Mouse (Mus musculus) neural tube, embryonic 12.5 days (tissue): Measurements from ENCODE around the gene Fkbp6. TPM values are rescaled to one million over a fixed set of nuclear protein-coding genes. Genes with fewer than 3 reads are reported as not detected.
"Not testable (repeated sequence)": the region's sequence is repeated elsewhere in the genome, so short reads cannot be mapped to it uniquely, and the experiment has no call there.

Experiments used
- ATAC-seq: fragments of 200-750 bp; cut with Nextera tagmentation; 2 replicates; pipeline ENCODE4 v1.8.0; 2017; ENCODE audit warnings: low read depth, mild to moderate bottlenecking, moderate TSS enrichment, moderate library complexity; ENCODE audit not compliant: low FRiP score
- H3K27ac ChIP-seq: fragments of 300-500 bp; sonication (generic); 2 replicates; pipeline ENCODE4 v1.5.1; 2016
- H3K27me3 ChIP-seq: fragments of 300-500 bp; sonication (generic); replicated peaks from 2 replicates; pipeline ENCODE4 v1.6.1; 2016; ENCODE audit warnings: mild to moderate bottlenecking
- H3K36me3 ChIP-seq: fragments of 300-500 bp; sonication (generic); 2 replicates; pipeline ENCODE4 v1.6.1; 2016; ENCODE audit warnings: mild to moderate bottlenecking
- H3K4me1 ChIP-seq: fragments of 300-500 bp; sonication (generic); 2 replicates; pipeline ENCODE4 v1.6.1; 2016
- H3K4me2 ChIP-seq: fragments of 300-500 bp; sonication (generic); replicated peaks from 2 replicates; pipeline ENCODE4 v1.6.1; 2016; ENCODE audit warnings: mild to moderate bottlenecking
- H3K4me3 ChIP-seq: fragments of 300-500 bp; sonication (generic); 2 replicates; pipeline ENCODE4 v1.5.1; 2016
- H3K9ac ChIP-seq: fragments of 300-500 bp; sonication (generic); 2 replicates; pipeline ENCODE4 v1.6.1; 2016; ENCODE audit warnings: mild to moderate bottlenecking
- H3K9me3 ChIP-seq: fragments of 300-500 bp; sonication (generic); 2 replicates; pipeline ENCODE4 v1.6.1; 2016; ENCODE audit warnings: mild to moderate bottlenecking
- WGBS: fragments of 180-500 bp; shearing (Covaris S2); methylation state at CpG from one replicate; pipeline ENCODE4 v1.1.7; 2016; 5-methylcytosine and 5-hydroxymethylcytosine counted together
- polyA plus RNA-seq: library from polyadenylated mRNA; unstranded; fragments of >200 nt; fragmentation: Nextera tagmentation; extraction: Ambion mirVana; gene quantifications from 2 replicates; pipeline ENCODE4 v1.2.1, GENCODE M21; 2016

Gene Fkbp6
- polyA plus RNA-seq, 1 experiment from 2014 or later = not detected

DNA sequence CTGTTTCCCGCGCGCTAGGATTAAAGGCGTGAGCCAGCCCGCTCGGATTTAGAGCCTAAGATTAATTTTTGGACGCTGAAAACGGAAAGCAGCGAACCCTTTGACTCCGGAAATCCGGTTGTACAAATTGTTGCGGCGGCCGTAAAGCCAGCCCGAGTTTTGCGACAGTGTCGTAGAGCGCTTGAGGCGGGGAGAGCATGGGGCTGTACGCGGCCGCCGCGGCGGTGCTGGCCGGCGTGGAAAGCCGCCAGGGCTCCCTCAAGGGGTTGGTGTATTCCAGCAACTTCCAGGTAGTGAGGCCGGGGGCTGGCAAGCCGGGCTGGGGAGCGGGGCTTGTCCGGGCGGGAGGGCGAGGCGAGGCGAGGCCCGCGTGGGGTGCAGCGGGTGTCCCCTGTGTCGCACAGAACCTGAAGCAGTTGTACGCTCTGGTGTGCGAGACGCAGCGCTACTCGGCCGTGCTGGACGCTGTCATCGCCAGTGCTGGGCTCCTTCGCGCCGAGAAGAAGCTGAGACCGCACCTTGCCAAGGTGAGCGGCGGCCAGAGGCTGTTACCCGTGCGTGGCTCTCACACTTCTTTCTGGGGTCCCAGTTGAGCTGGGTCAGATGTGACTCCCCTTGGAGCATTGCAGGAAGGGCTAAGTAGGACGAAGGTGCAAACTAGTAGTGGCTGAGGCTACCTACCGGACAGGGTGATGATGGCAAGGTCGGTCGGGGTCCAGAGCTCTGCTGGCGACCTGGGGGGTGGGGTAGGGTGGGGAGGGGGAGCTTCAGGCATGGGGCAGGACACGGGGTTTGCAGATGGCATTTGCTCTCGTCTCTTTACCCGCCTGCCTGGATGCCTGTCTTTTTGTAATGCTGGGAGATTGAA, 20.2 kb upstream of the Fkbp6 start, which contains the start of gene Nsun5:
Gene Nsun5 (plus strand): TSS at position 167 of the 868 bp plus-strand sequence.
- H3K27me3 ChIP-seq = no peaks in the 10 kb centered on the region
- peaks cover 8% of the 10 kb centered on the region for H3K4me1 ChIP-seq
- peak within 1 kb of the TSS; percentile 96 for H3K4me2 ChIP-seq
- peaks cover 32% of the 10 kb centered on the region for H3K36me3 ChIP-seq
- H3K27ac ChIP-seq = no peak within 1 kb of the TSS
- WGBS = 1% methylated on average over 64 of the region's 64 CpGs
- 0 out of 2 replicates have a peak, but pooled peaks cover 4% of the 10 kb centered on the region for H3K9me3 ChIP-seq
- peak within 1 kb of the TSS; percentile 91 for H3K4me3 ChIP-seq
- ATAC-seq = peak; percentile 49
- H3K9ac ChIP-seq = peak within 1 kb of the TSS; percentile 89

DNA sequence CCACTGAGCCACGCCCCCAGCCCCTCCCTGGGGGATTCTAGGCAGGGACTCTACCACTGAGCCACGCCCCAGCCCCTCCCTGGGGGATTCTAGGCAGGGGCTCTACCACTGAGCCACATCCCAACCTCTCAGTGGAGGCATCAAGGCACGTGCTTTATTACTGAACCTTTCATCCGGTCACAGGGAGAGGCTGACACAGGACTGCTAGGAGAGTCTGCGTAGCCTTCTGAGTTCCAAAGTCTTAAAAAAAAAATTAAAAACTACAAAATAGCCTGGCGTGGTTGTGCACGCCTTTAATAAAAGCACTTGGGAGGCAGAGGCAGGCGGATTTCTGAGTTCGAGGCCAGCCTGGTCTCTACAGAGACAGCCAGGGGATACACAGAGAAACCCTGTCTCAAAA, 19.4 kb upstream of the Fkbp6 start:
- H3K27ac ChIP-seq = not testable (repeated sequence)

DNA sequence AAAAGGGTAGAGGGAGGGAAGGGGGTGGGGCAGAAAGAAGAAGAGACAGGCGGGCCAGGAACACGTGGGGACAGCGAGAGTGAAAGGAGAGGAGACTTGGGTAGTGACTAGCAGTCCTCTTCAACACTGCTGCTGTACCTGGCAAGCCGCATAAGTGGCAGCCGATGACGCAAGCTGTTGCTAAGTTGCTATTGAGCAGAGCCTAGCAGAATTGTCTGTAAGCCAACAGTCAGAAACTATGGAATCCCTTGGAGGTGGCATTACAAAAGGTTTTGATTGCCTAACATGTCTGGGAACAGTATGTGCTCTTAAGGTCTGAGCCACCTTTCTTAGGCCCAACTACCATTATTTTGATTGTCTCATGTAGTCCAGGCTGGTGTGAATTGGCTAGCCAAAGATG, 18.5 kb upstream of the Fkbp6 start:
- peaks cover 15% of the 10 kb centered on the region for H3K36me3 ChIP-seq
- no peak overlapping the region for H3K4me3 ChIP-seq
- H3K9me3 ChIP-seq = no peaks in the 10 kb centered on the region
- H3K4me1 ChIP-seq = peaks cover 8% of the 10 kb centered on the region
- no peak overlapping the region for H3K27ac ChIP-seq
- H3K4me2 ChIP-seq = no peak overlapping the region
- H3K27me3 ChIP-seq = no peaks in the 10 kb centered on the region
- no peak for ATAC-seq
- WGBS = 81% methylated on average over 6 of the region's 6 CpGs
- no peak overlapping the region for H3K9ac ChIP-seq

More for the DNA sequence above, 19.4 kb upstream of the Fkbp6 start:
- ATAC-seq, H3K9me3 ChIP-seq, H3K4me1 ChIP-seq, H3K27me3 ChIP-seq: not testable (repeated sequence)
- peak overlapping the region; percentile 89; the same call in 1 of the 2 replicates for H3K9ac ChIP-seq
- 56% methylated on average over 9 of the region's 9 CpGs for WGBS
- peaks cover 24% of the 10 kb centered on the region for H3K36me3 ChIP-seq
- H3K4me3 ChIP-seq = peak overlapping the region; percentile 91
- peak overlapping the region; percentile 96 for H3K4me2 ChIP-seq

DNA sequence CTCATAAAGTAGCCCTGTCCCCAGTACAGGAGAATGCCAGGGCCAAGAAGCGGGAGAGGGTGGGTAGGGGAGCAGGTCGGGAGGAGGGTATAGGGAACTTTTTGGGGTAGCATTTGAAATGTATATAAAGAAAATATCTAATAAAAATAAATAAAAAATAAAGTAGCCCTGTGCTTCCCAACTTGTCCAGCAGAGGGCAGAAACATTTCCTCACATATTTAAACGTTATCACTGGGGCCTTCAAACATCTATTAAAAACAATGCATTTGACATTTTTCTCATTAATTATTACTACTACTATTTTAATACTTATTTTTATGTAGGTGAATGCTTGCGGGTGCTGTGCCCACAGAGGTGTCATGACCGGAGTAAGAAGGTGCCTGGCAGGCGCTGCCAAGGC, 18.0 kb upstream of the Fkbp6 start:
- H3K4me2 ChIP-seq = no peak overlapping the region
- no peak overlapping the region for H3K4me3 ChIP-seq
- H3K9me3 ChIP-seq = no peaks in the 10 kb centered on the region
- H3K9ac ChIP-seq = no peak overlapping the region
- H3K36me3 ChIP-seq = peaks cover 12% of the 10 kb centered on the region
- H3K27me3 ChIP-seq = no peaks in the 10 kb centered on the region
- WGBS = 56% methylated on average over 6 of the region's 6 CpGs
- no peak overlapping the region for H3K27ac ChIP-seq
- no peak for ATAC-seq
- H3K4me1 ChIP-seq = peaks cover 8% of the 10 kb centered on the region

DNA sequence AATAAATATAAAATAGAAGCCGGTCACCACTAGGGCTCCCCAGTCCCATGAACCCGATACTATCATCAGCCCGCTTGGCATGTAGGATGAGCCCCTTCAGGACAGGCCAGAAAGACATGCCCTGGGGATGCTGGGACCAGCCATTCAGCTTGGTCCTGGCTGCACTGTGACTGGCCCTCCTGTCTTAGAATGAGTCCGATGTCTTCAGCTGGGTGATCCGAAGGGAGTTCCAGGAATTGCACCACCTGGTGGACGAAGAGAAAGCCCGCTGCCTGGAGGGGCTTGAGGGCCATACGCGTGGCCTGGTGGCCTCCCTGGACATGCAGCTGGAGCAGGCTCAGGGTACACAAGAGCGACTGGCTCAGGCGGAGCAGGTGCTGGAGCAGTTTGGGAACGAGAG, 13.7 kb upstream of the Fkbp6 start:
- no peaks in the 10 kb centered on the region for H3K9me3 ChIP-seq
- no peak overlapping the region for H3K4me3 ChIP-seq
- no peak for ATAC-seq
- H3K27me3 ChIP-seq = no peaks in the 10 kb centered on the region
- no peaks in the 10 kb centered on the region for H3K4me1 ChIP-seq
- H3K4me2 ChIP-seq = no peak overlapping the region
- H3K9ac ChIP-seq = no peak overlapping the region
- WGBS = 30% methylated on average over 12 of the region's 12 CpGs
- no peaks in the 10 kb centered on the region for H3K36me3 ChIP-seq
- no peak overlapping the region for H3K27ac ChIP-seq

DNA sequence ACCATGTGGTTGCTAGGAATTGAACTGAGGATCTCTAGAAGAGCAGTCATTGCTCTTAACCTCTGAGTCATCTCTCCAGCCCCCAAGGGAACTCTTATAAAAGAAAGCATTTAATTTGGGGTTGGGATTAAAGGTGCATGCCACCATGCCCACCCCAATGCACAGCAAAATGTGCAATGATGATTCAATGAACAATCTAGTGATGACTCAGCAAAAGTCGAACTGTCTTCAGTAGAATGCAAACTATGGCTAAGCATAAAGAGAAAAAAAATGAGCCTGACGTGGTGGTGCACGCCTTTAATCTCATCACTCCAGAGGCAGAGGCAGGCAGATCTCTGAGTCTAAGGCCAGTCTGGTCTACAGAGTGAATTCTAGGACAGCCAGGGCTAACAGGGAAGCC, 12.7 kb upstream of the Fkbp6 start:
- Histone ChIP-seq H3K9ac (no peak overlapping the region), H3K4me2 (no peak overlapping the region), H3K9me3 (0 out of 2 replicates have a peak, but pooled peaks cover 2% of the 10 kb centered on the region), H3K4me1 (no peaks in the 10 kb centered on the region), H3K36me3 (no peaks in the 10 kb centered on the region), H3K27me3 (no peaks in the 10 kb centered on the region), H3K4me3 (no peak overlapping the region), H3K27ac (no peak overlapping the region)
- ATAC-seq = no peak
- 89% methylated on average over 3 of the region's 3 CpGs for WGBS

DNA sequence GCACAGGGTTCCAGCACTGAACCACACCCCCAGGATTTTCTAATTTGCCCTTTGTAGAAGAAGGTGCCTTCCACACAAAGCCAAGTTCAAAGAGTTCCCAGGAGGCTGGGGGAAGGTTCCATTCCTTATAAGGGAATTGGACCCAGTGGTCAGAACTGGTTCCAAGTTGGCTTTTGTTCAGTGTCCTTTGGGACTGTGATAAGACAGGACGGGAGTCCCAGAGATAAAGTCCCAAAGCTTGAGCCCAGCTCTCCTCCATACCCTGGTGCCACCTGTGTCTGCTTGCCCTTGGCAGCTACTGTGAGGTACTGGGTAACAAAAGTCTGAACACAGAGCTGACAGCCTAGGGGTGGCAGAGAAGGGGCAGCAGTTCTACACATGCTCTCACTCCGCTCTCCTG, 9.9 kb upstream of the Fkbp6 start:
- WGBS = 94% methylated on average over 2 of the region's 2 CpGs
- ATAC-seq = no peak
- no peak overlapping the region for H3K4me3 ChIP-seq
- H3K27ac ChIP-seq = no peak overlapping the region
- no peaks in the 10 kb centered on the region for H3K4me1 ChIP-seq
- 0 out of 2 replicates have a peak, but pooled peaks cover 3% of the 10 kb centered on the region for H3K9me3 ChIP-seq
- no peak overlapping the region for H3K4me2 ChIP-seq
- no peaks in the 10 kb centered on the region; the same call in 1 of the 2 replicates for H3K27me3 ChIP-seq
- no peak overlapping the region for H3K9ac ChIP-seq
- H3K36me3 ChIP-seq = no peaks in the 10 kb centered on the region

DNA sequence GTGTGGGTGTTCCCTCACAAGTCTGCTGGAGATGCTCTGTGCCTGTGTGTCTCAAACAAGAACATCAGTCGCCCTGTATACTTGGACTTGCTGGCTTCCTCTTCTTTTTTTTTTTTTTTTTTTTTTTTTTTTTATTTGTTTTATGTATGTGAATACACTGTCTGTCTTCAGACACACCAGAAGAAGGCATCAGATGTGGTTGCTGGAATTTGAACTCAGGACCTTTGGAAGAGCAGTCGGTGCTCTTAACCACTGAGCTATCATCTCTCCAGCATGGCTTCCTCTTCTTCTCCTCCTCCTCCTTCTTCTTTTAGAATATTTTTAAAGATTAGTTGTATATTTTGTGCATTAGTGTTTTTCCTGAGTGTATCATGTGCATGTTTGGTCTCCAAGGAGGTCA, 7.7 kb upstream of the Fkbp6 start:
- Histone ChIP-seq H3K4me3 (no peak overlapping the region), H3K4me1 (no peaks in the 10 kb centered on the region), H3K27ac (no peak overlapping the region), H3K9me3 (0 out of 2 replicates have a peak, but pooled peaks cover 3% of the 10 kb centered on the region), H3K9ac (no peak overlapping the region), H3K4me2 (no peak overlapping the region), H3K36me3 (no peaks in the 10 kb centered on the region), H3K27me3 (peaks cover 11% of the 10 kb centered on the region; the same call in 1 of the 2 replicates)
- 79% methylated on average over 2 of the region's 2 CpGs for WGBS
- ATAC-seq = no peak

DNA sequence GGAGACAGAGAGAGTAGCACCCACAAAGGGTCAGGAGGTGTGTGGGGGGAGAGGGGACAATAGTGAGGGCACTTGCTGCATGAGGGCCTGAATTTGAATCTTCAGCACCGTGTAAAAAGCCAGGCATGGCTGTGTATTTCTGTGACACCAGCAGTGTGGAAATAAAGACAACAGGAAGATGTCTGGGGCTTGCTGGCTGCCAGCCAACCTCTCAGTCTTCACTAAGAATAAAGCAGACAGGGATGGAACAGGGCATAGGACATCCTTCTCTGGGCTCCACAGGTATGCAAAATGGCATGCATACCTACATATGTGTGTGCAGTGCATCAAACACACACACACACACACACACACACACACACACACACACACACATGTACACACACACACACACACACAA, 6.2 kb upstream of the Fkbp6 start:
- no peaks in the 10 kb centered on the region for H3K4me1 ChIP-seq
- 0 out of 2 replicates have a peak, but pooled peaks cover 3% of the 10 kb centered on the region for H3K9me3 ChIP-seq
- H3K4me2 ChIP-seq = no peak overlapping the region
- peaks cover 14% of the 10 kb centered on the region; the same call in 1 of the 2 replicates for H3K27me3 ChIP-seq
- ATAC-seq = no peak
- no peaks in the 10 kb centered on the region for H3K36me3 ChIP-seq
- no peak overlapping the region for H3K4me3 ChIP-seq
- no peak overlapping the region for H3K27ac ChIP-seq
- 62% methylated on average over 1 of the region's 1 CpGs for WGBS
- no peak overlapping the region for H3K9ac ChIP-seq

DNA sequence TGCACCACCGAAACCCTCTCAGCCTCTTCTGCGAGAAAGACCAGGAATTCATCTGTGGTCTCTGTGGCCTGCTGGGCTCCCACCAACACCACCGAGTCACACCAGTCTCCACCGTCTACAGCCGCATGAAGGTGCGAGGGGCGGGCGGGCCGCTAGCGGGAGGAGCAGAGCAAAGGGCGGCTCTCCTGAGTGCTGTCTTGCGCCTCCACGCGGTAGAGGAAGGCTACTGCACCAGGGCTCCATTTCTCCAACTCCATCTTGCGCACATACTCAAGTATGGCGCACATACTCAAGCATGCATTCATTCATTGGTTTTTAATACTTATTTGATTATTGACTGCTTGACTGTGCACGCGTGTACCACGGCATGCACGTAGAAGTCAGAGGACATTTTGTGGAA, 3.7 kb upstream of the Fkbp6 start:
- Histone ChIP-seq H3K36me3 (no peaks in the 10 kb centered on the region), H3K9ac (no peak overlapping the region), H3K4me2 (no peak overlapping the region), H3K27ac (no peak overlapping the region), H3K4me3 (no peak overlapping the region), H3K27me3 (peaks cover 14% of the 10 kb centered on the region; the same call in 1 of the 2 replicates), H3K4me1 (no peaks in the 10 kb centered on the region), H3K9me3 (0 out of 2 replicates have a peak, but pooled peaks cover 7% of the 10 kb centered on the region)
- WGBS = 17% methylated on average over 20 of the region's 20 CpGs
- no peak for ATAC-seq

DNA sequence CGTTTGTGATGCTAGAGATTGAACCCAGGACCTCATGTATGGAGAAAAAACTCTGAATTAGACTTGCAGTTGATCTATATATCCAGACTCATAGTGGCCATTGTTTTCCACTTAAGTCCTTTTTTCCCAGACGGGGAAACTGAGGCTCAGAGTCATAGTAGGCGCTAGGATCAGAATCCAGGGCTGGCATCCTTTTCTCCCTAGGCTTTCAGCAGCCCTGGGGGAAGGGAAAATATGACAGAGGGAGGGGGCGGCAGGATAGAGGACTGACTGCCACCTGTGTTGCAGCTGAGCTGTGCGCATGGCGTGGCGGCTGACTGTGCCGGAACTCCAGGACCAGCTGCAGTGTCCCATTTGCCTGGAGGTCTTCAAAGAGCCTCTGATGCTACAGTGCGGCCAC, 3.2 kb upstream of the Fkbp6 start, which contains the start of gene Trim50:
Gene Trim50 (plus strand): TSS at position 301 of the 400 bp plus-strand sequence.
- 0 out of 2 replicates have a peak, but pooled peaks cover 7% of the 10 kb centered on the region for H3K9me3 ChIP-seq
- H3K9ac ChIP-seq = no peak within 1 kb of the TSS
- H3K27ac ChIP-seq = no peak within 1 kb of the TSS
- WGBS = 63% methylated on average over 9 of the region's 9 CpGs
- no peaks in the 10 kb centered on the region for H3K4me1 ChIP-seq
- H3K4me3 ChIP-seq = no peak within 1 kb of the TSS
- H3K27me3 ChIP-seq = peaks cover 14% of the 10 kb centered on the region; the same call in 1 of the 2 replicates
- H3K4me2 ChIP-seq = no peak within 1 kb of the TSS
- ATAC-seq = no peak
- H3K36me3 ChIP-seq = no peaks in the 10 kb centered on the region

DNA sequence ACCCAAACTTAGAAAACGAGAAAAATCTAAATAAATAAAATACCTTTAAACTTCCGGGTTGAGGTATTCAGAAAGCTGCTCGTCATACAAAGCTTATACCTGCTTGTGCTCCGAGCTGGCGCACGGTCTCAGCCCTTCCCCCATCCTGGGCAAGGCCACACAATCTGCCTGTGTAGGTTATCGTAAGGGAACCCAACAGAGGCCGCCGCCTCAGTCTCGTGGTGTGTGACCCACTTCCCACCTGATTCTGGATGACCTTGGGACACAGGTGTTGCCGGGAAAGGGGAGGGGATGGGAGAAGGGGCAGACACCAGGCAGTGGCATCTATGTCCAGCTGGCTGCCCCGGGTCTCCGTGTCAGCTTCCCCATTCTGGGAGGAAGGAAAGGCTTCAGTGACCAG, 1.8 kb upstream of the Fkbp6 start:
- Histone ChIP-seq H3K4me1 (no peaks in the 10 kb centered on the region), H3K27me3 (peaks cover 14% of the 10 kb centered on the region; the same call in 1 of the 2 replicates)
- whole genome bisulfite sequencing = 86% methylated on average over 13 of the region's 13 CpGs

More for the DNA sequence above, 1.8 kb upstream of the Fkbp6 start:
- Histone ChIP-seq H3K4me3 (no peak overlapping the region), H3K9ac (no peak overlapping the region), H3K9me3 (0 out of 2 replicates have a peak, but pooled peaks cover 3% of the 10 kb centered on the region), H3K4me2 (no peak overlapping the region), H3K36me3 (no peaks in the 10 kb centered on the region), H3K27ac (no peak overlapping the region)
- ATAC-seq = no peak
